9 mouse cellular contexts compared by ENCODE assay signal in genomic region chr6:103833501-103834132, GRCm38 (mm10).
A peak's percentile ranks its signal among the peaks of the same experiment; 100 is the strongest.
DNase-seq lines count a peak whose midpoint lies in the region; ATAC-seq and TF ChIP-seq lines count a peak whose summit lies in the region.
"Had no signal": no experiment of that assay in that cellular context is flagged by ENCODE, and none has a peak within 500 bp of the region (broad histone marks: within the 10 kb centered on the region; RNA-seq: fewer than 3 reads in every experiment).

No protein-coding gene starts in this region.

- H3K36me3 ChIP-seq in thymus, adult 2 months (ENCODE audit: control insufficient read depth, insufficient read depth, low read length), result no peaks in the 10 kb centered on the region
- no peaks in the 10 kb centered on the region for H3K36me3 ChIP-seq in forebrain, embryonic 12.5 days (replicated peaks)
- no peaks in the 10 kb centered on the region for H3K36me3 ChIP-seq in kidney, embryonic 15.5 days
- H3K36me3 ChIP-seq in limb, embryonic 12.5 days, result no peaks in the 10 kb centered on the region
- H3K36me3 ChIP-seq in neural tube, embryonic 12.5 days, result no peaks in the 10 kb centered on the region
- H3K36me3 ChIP-seq: embryonic facial prominence, embryonic 13.5 days had no signal

- no peaks in the 10 kb centered on the region for H3K9me3 ChIP-seq in forebrain, embryonic 12.5 days
- H3K9me3 ChIP-seq in kidney, embryonic 15.5 days (replicated peaks), result no peaks in the 10 kb centered on the region
- no peaks in the 10 kb centered on the region for H3K9me3 ChIP-seq in limb, embryonic 12.5 days
- no peaks in the 10 kb centered on the region for H3K9me3 ChIP-seq in neural tube, embryonic 12.5 days
- H3K9me3 ChIP-seq: embryonic facial prominence, embryonic 13.5 days had no signal

- no peak for TF ChIP-seq POLR2A in thymus, adult 2 months (IDR thresholded peaks at IDR 0.05; ENCODE audit: control insufficient read depth, extremely low read depth, insufficient read depth, low read length, poor library complexity)

- H3K4me3 ChIP-seq in thymus, adult 2 months (ENCODE audit: control insufficient read depth, insufficient read depth, low read length), result no peak overlapping the region
- no peak overlapping the region for H3K4me3 ChIP-seq in forebrain, embryonic 12.5 days (replicated peaks)
- H3K4me3 ChIP-seq in kidney, embryonic 15.5 days (replicated peaks), result no peak overlapping the region
- no peak overlapping the region for H3K4me3 ChIP-seq in limb, embryonic 12.5 days (replicated peaks)
- no peak overlapping the region for H3K4me3 ChIP-seq in neural tube, embryonic 12.5 days
- H3K4me3 ChIP-seq: embryonic facial prominence, embryonic 13.5 days had no signal

- no peaks in the 10 kb centered on the region for H3K4me1 ChIP-seq in thymus, adult 2 months (replicated peaks; ENCODE audit: control insufficient read depth, insufficient read depth, low read length)
- no peaks in the 10 kb centered on the region for H3K4me1 ChIP-seq in forebrain, embryonic 12.5 days
- no peaks in the 10 kb centered on the region for H3K4me1 ChIP-seq in kidney, embryonic 15.5 days
- no peaks in the 10 kb centered on the region for H3K4me1 ChIP-seq in limb, embryonic 12.5 days (replicated peaks)
- H3K4me1 ChIP-seq in neural tube, embryonic 12.5 days, result no peaks in the 10 kb centered on the region
- H3K4me1 ChIP-seq: embryonic facial prominence, embryonic 13.5 days had no signal

- no peak overlapping the region for H3K4me2 ChIP-seq in forebrain, embryonic 12.5 days
- no peak overlapping the region for H3K4me2 ChIP-seq in kidney, embryonic 15.5 days
- H3K4me2 ChIP-seq in limb, embryonic 12.5 days, result no peak overlapping the region
- H3K4me2 ChIP-seq in neural tube, embryonic 12.5 days (replicated peaks), result no peak overlapping the region
- H3K4me2 ChIP-seq: embryonic facial prominence, embryonic 13.5 days had no signal

- no peak overlapping the region for H3K9ac ChIP-seq in forebrain, embryonic 12.5 days
- H3K9ac ChIP-seq in kidney, embryonic 15.5 days, result no peak overlapping the region
- no peak overlapping the region for H3K9ac ChIP-seq in limb, embryonic 12.5 days (replicated peaks)
- H3K9ac ChIP-seq in neural tube, embryonic 12.5 days, result no peak overlapping the region
- H3K9ac ChIP-seq: embryonic facial prominence, embryonic 13.5 days had no signal

- peak; percentile 77 for ATAC-seq in forebrain, embryonic 12.5 days (ENCODE audit: low FRiP score)
- peak; percentile 76; the same call in 1 of the 2 replicates for ATAC-seq in kidney, embryonic 15.5 days (replicated peaks; ENCODE audit: low FRiP score)
- ATAC-seq in limb, embryonic 12.5 days (ENCODE audit: insufficient number of reproducible peaks, insufficient read depth, low FRiP score, low TSS enrichment, low read depth), result 0 out of 2 replicates have a peak, but pooled peaks have one; percentile 52
- ATAC-seq in neural tube, embryonic 12.5 days (ENCODE audit: low FRiP score, low read depth), result peak; percentile 65; the same call in 1 of the 2 replicates
- no peak for ATAC-seq in monocyte, adult 5-6 weeks (replicated peaks; ENCODE audit: insufficient number of reproducible peaks, low FRiP score, low TSS enrichment, poor library complexity, severe bottlenecking)

- no peak overlapping the region for H3K27ac ChIP-seq in thymus, adult 2 months (ENCODE audit: control insufficient read depth, insufficient read depth, low read length)
- no peak overlapping the region for H3K27ac ChIP-seq in forebrain, embryonic 12.5 days
- H3K27ac ChIP-seq in kidney, embryonic 15.5 days, result no peak overlapping the region
- no peak overlapping the region for H3K27ac ChIP-seq in limb, embryonic 12.5 days
- H3K27ac ChIP-seq in neural tube, embryonic 12.5 days, result no peak overlapping the region
- H3K27ac ChIP-seq: embryonic facial prominence, embryonic 13.5 days had no signal

- peak; percentile 2 for DNase-seq in thymus, adult 2 months
- DNase-seq in thymus, postnatal 36 days, result no peak
- peak; percentile 29 for DNase-seq in c-Kit-positive CD71-positive TER-119-positive erythroid progenitor cells, embryonic 14.5 days (ENCODE audit: low spot score)

- no peak for TF ChIP-seq CTCF in thymus, adult 2 months (IDR thresholded peaks at IDR 0.05; ENCODE audit: borderline replicate concordance, control insufficient read depth, extremely low read depth, insufficient read depth, low read length, poor library complexity)

- 49% methylated on average over 16 of the region's 16 CpGs for WGBS in thymus, adult 2 months
- WGBS in forebrain, embryonic 12.5 days, result 54% methylated on average over 16 of the region's 16 CpGs
- WGBS in kidney, embryonic 15.5 days, result 49% methylated on average over 16 of the region's 16 CpGs
- 45% methylated on average over 16 of the region's 16 CpGs for WGBS in limb, embryonic 12.5 days
- 47% methylated on average over 16 of the region's 16 CpGs for WGBS in neural tube, embryonic 12.5 days

- H3K27me3 ChIP-seq in thymus, adult 2 months (ENCODE audit: control insufficient read depth, insufficient read depth, low read length), result no peaks in the 10 kb centered on the region
- H3K27me3 ChIP-seq in forebrain, embryonic 12.5 days, result no peaks in the 10 kb centered on the region
- H3K27me3 ChIP-seq in kidney, embryonic 15.5 days, result no peaks in the 10 kb centered on the region
- 0 out of 2 replicates have a peak, but pooled peaks cover 3% of the 10 kb centered on the region for H3K27me3 ChIP-seq in limb, embryonic 12.5 days
- H3K27me3 ChIP-seq in neural tube, embryonic 12.5 days (replicated peaks), result no peaks in the 10 kb centered on the region

Comparison
In these comparisons a context has a peak if more than half of its experiments do, and no peak if none do; other contexts are left out.
1. DNase-seq: peak in thymus, adult 2 months (single experiment) and c-Kit-positive CD71-positive TER-119-positive erythroid progenitor cells, embryonic 14.5 days (single experiment); none in thymus, postnatal 36 days (0 of 2).